ENCODE assay signal across 8 mouse cellular contexts in genomic region chr17:89654089-89654813, GRCm38 (mm10).
A peak's percentile ranks its signal among the peaks of the same experiment; 100 is the strongest.
DNase-seq lines count a peak whose midpoint lies in the region; ATAC-seq and TF ChIP-seq lines count a peak whose summit lies in the region.

No protein-coding gene starts in this region.

- H3K27me3 ChIP-seq in heart, postnatal 0 days (ENCODE audit: control insufficient read depth, insufficient read depth, low read length) = no peaks in the 10 kb centered on the region
- H3K27me3 ChIP-seq in heart, embryonic 12.5 days (replicated peaks) = no peaks in the 10 kb centered on the region
- H3K27me3 ChIP-seq in embryonic facial prominence, embryonic 14.5 days (replicated peaks; ENCODE audit: control insufficient read depth, insufficient read depth, low read length) = no peaks in the 10 kb centered on the region
- H3K27me3 ChIP-seq in intestine, embryonic 14.5 days (replicated peaks; ENCODE audit: control insufficient read depth, insufficient read depth, low read length) = no peaks in the 10 kb centered on the region
- H3K27me3 ChIP-seq in neural tube, embryonic 11.5 days (ENCODE audit: control insufficient read depth, insufficient read depth, low read length) = no peaks in the 10 kb centered on the region

- no peak for TF ChIP-seq POLR2A in bone marrow, adult 2 months (IDR thresholded peaks at IDR 0.05; ENCODE audit: borderline replicate concordance, control insufficient read depth, low read depth, low read length)

- ATAC-seq in heart, postnatal 0 days (ENCODE audit: insufficient read depth, low read depth) = no peak
- no peak for ATAC-seq in heart, embryonic 12.5 days (ENCODE audit: insufficient number of reproducible peaks, low FRiP score)
- peak; percentile 74; the same call in 1 of the 2 replicates for ATAC-seq in embryonic facial prominence, embryonic 14.5 days (ENCODE audit: low read depth)
- ATAC-seq in intestine, embryonic 14.5 days (replicated peaks; ENCODE audit: low FRiP score, low TSS enrichment, low read depth) = no peak
- ATAC-seq in neural tube, embryonic 11.5 days (ENCODE audit: insufficient read depth, low FRiP score, low TSS enrichment) = peak; percentile 56
- ATAC-seq in activated CD4-positive, CD25-positive, alpha-beta regulatory T cell, adult 4 months = no peak

- H3K4me3 ChIP-seq in heart, postnatal 0 days (ENCODE audit: low read depth, low read length) = no peak overlapping the region
- H3K4me3 ChIP-seq in heart, embryonic 12.5 days = no peak overlapping the region
- H3K4me3 ChIP-seq in bone marrow, adult 2 months (replicated peaks; ENCODE audit: control insufficient read depth, low read depth, low read length) = no peak overlapping the region
- H3K4me3 ChIP-seq in embryonic facial prominence, embryonic 14.5 days (ENCODE audit: low read depth, low read length) = no peak overlapping the region
- no peak overlapping the region for H3K4me3 ChIP-seq in intestine, embryonic 14.5 days (ENCODE audit: low read depth, low read length)
- H3K4me3 ChIP-seq in left cerebral cortex, adult 2 months = no peak overlapping the region
- H3K4me3 ChIP-seq in neural tube, embryonic 11.5 days (ENCODE audit: low read depth, low read length) = no peak overlapping the region

- no peak overlapping the region for H3K27ac ChIP-seq in heart, postnatal 0 days (ENCODE audit: low read depth)
- no peak overlapping the region for H3K27ac ChIP-seq in heart, embryonic 12.5 days (ENCODE audit: poor library complexity, severe bottlenecking)
- H3K27ac ChIP-seq in bone marrow, adult 2 months (ENCODE audit: control insufficient read depth, insufficient read depth, low read depth, low read length, poor library complexity) = no peak overlapping the region
- H3K27ac ChIP-seq in embryonic facial prominence, embryonic 14.5 days (replicated peaks; ENCODE audit: low read depth, low read length) = no peak overlapping the region
- no peak overlapping the region for H3K27ac ChIP-seq in intestine, embryonic 14.5 days (ENCODE audit: low read depth)
- peak overlapping the region; percentile 74 for H3K27ac ChIP-seq in left cerebral cortex, adult 2 months
- no peak overlapping the region for H3K27ac ChIP-seq in neural tube, embryonic 11.5 days (ENCODE audit: low read depth, low read length)

- DNase-seq in heart, postnatal 0 days (ENCODE audit: low spot score) = peak; percentile 15
- peak; percentile 63 for DNase-seq in embryonic facial prominence, embryonic 14.5 days (ENCODE audit: low spot score)
- peak; percentile 70 for DNase-seq in intestine, embryonic 14.5 days (ENCODE audit: low spot score)
- peak; percentile 68 to 71 for DNase-seq in left cerebral cortex, adult 2 months (ENCODE audit: extremely low spot score in 1 of 2, low spot score in 2 of 2)
- DNase-seq in neural tube, embryonic 11.5 days (ENCODE audit: low spot score) = peak; percentile 58

- no peaks in the 10 kb centered on the region for H3K36me3 ChIP-seq in heart, postnatal 0 days (replicated peaks; ENCODE audit: control insufficient read depth, insufficient read depth, low read length)
- no peaks in the 10 kb centered on the region for H3K36me3 ChIP-seq in heart, embryonic 12.5 days
- no peaks in the 10 kb centered on the region for H3K36me3 ChIP-seq in embryonic facial prominence, embryonic 14.5 days (ENCODE audit: control insufficient read depth, insufficient read depth, low read length)
- H3K36me3 ChIP-seq in intestine, embryonic 14.5 days (ENCODE audit: control insufficient read depth, insufficient read depth, low read length) = no peaks in the 10 kb centered on the region
- H3K36me3 ChIP-seq in neural tube, embryonic 11.5 days (ENCODE audit: control insufficient read depth, insufficient read depth, low read length) = no peaks in the 10 kb centered on the region

- intact Hi-C loops in left cerebral cortex, adult 2 months (cut with DNase I) = loop anchor here (1.0 to 5.0 kb wide), 6 partner anchors 99 to 928 kb away; no protein-coding TSS in a partner anchor

- H3K9me3 ChIP-seq in heart, postnatal 0 days (replicated peaks; ENCODE audit: control insufficient read depth, low read length) = no peaks in the 10 kb centered on the region
- no peaks in the 10 kb centered on the region for H3K9me3 ChIP-seq in heart, embryonic 12.5 days (replicated peaks)
- H3K9me3 ChIP-seq in embryonic facial prominence, embryonic 14.5 days (ENCODE audit: control insufficient read depth, low read length) = no peaks in the 10 kb centered on the region
- H3K9me3 ChIP-seq in intestine, embryonic 14.5 days (ENCODE audit: control insufficient read depth, low read length) = no peaks in the 10 kb centered on the region
- no peaks in the 10 kb centered on the region for H3K9me3 ChIP-seq in neural tube, embryonic 11.5 days (ENCODE audit: control insufficient read depth, low read length)

- WGBS in heart, postnatal 0 days = 45% methylated on average over 5 of the region's 5 CpGs
- WGBS in heart, embryonic 12.5 days = 63% methylated on average over 5 of the region's 5 CpGs
- 70% methylated on average over 5 of the region's 5 CpGs for WGBS in bone marrow, adult 2 months
- WGBS in embryonic facial prominence, embryonic 14.5 days = 67% methylated on average over 5 of the region's 5 CpGs
- 68% methylated on average over 5 of the region's 5 CpGs for WGBS in intestine, embryonic 14.5 days
- WGBS in neural tube, embryonic 11.5 days = 72% methylated on average over 5 of the region's 5 CpGs

- H3K4me1 ChIP-seq in heart, postnatal 0 days (ENCODE audit: control insufficient read depth, insufficient read depth) = no peaks in the 10 kb centered on the region
- no peaks in the 10 kb centered on the region for H3K4me1 ChIP-seq in heart, embryonic 12.5 days (replicated peaks)
- H3K4me1 ChIP-seq in bone marrow, adult 2 months (ENCODE audit: control insufficient read depth, insufficient read depth, low read length) = no peaks in the 10 kb centered on the region
- no peaks in the 10 kb centered on the region for H3K4me1 ChIP-seq in embryonic facial prominence, embryonic 14.5 days (ENCODE audit: control insufficient read depth, insufficient read depth, low read length)
- no peaks in the 10 kb centered on the region for H3K4me1 ChIP-seq in intestine, embryonic 14.5 days (replicated peaks; ENCODE audit: control insufficient read depth, insufficient read depth, low read length)
- H3K4me1 ChIP-seq in neural tube, embryonic 11.5 days (ENCODE audit: control insufficient read depth, insufficient read depth, low read length) = no peaks in the 10 kb centered on the region

- no peak overlapping the region for H3K9ac ChIP-seq in heart, postnatal 0 days (replicated peaks; ENCODE audit: low read depth, low read length)
- H3K9ac ChIP-seq in heart, embryonic 12.5 days = no peak overlapping the region
- H3K9ac ChIP-seq in embryonic facial prominence, embryonic 14.5 days (ENCODE audit: low read depth, low read length) = no peak overlapping the region
- H3K9ac ChIP-seq in intestine, embryonic 14.5 days (ENCODE audit: low read length) = no peak overlapping the region
- H3K9ac ChIP-seq in neural tube, embryonic 11.5 days (ENCODE audit: low read length) = no peak overlapping the region

- TF ChIP-seq EP300 in heart, postnatal 0 days (IDR thresholded peaks at IDR 0.05; ENCODE audit: low read depth) = no peak

- H3K4me2 ChIP-seq in heart, postnatal 0 days (ENCODE audit: low read depth, low read length) = no peak overlapping the region
- H3K4me2 ChIP-seq in heart, embryonic 12.5 days = no peak overlapping the region
- H3K4me2 ChIP-seq in embryonic facial prominence, embryonic 14.5 days (ENCODE audit: low read depth, low read length) = no peak overlapping the region
- H3K4me2 ChIP-seq in intestine, embryonic 14.5 days (ENCODE audit: low read length) = no peak overlapping the region
- no peak overlapping the region for H3K4me2 ChIP-seq in neural tube, embryonic 11.5 days (ENCODE audit: low read depth)

- peak; percentile 72 for TF ChIP-seq CTCF in heart, postnatal 0 days (IDR thresholded peaks at IDR 0.05; ENCODE audit: low read depth)
- TF ChIP-seq CTCF in bone marrow, adult 2 months (IDR thresholded peaks at IDR 0.05; ENCODE audit: control insufficient read depth, insufficient read depth, low read length) = peak; percentile 14; the same call in 1 of the 2 replicates
- TF ChIP-seq CTCF in left cerebral cortex, adult 2 months (IDR thresholded peaks at IDR 0.05) = peak; percentile 78

Comparison
In these comparisons a context has a peak if more than half of its experiments do, and no peak if none do; other contexts are left out.
1. ATAC-seq: peak in embryonic facial prominence, embryonic 14.5 days (single experiment) and neural tube, embryonic 11.5 days (single experiment); none in heart, postnatal 0 days (single experiment), heart, embryonic 12.5 days (single experiment), intestine, embryonic 14.5 days (single experiment) and activated CD4-positive, CD25-positive, alpha-beta regulatory T cell, adult 4 months (single experiment).
2. DNase-seq: peak in every context shown above with its lines; median percentile 70 in intestine, embryonic 14.5 days; 70 in left cerebral cortex, adult 2 months; 63 in embryonic facial prominence, embryonic 14.5 days; 58 in neural tube, embryonic 11.5 days; 15 in heart, postnatal 0 days.
3. CTCF ChIP-seq: peak in every context shown above with its lines; median percentile 78 in left cerebral cortex, adult 2 months; 72 in heart, postnatal 0 days; 14 in bone marrow, adult 2 months.